Mouse (Mus musculus): Measurements from ENCODE around the gene Kcnh7.
A peak's percentile ranks its signal among the peaks of the same experiment; 100 is the strongest.

Kcnh7 gene

DNA sequence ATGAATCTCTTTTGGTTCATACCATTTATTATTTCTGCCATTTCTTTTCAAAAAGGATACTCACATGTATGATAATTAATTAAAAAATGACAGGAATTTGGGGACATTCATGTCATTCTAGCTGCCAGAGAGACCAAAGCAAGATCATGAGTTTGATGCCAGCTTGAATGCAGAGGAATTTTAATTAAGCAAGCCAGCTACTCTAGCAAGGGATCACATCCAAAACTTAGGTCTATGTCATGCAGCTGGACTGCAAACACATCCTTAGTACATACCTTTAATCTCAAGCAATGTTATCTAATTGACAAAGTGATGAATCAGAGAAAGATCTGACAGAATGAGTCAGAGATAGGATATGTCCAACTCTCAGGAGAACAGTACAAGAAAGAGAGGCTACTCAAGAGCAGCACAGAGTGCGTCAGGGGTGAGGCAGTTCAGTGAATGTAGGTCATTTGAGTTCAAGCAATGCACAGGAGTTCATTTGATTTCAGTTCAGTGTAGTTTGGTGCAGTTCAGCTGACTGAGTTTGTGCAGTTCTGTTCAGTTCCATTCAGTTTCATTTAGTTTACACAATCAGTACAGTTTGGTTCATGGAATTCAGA lies 248.7 kb downstream of the Kcnh7 start:
- no peak for DNase-seq (ENCODE audit: low spot score)

DNA sequence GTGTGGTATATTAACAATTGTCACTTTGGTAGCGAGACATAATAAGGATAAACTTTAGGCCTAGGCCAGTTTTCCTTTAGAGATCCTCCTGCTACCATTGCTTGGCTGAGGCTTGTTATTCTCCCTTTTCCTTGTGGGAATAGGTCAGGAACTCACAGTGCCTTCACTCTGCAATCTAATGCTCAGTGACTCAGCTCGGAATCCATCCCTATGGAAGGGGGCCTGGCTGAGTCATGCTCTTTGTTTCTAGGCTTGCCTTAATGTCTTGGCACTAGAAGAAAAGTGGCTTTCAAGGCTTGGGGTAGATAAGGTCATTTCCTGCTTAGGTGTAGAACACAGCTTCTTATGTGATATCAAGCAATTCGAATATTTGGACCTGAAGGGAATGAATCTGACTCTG lies 255.6 kb downstream of the Kcnh7 start:
- DNase-seq (ENCODE audit: low spot score): no peak

DNA sequence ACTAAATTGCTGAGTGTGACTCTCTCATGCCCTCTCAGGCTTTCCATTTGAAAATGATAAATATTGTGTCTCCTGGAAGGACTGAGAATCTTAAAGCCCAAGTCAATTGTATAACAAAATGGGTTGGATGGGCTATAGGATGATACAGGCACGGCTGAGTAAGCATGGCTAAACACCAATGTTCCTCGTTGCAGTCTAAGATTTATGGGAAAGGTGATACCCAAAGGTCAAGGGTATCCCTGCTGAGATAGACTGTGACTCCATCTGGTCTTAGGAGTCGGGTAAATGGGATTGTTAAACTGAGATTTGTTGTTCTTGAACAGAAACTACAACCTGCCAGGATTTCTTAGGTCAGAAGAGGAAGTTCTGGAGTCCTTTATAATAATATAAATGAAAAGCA lies 256.0 kb downstream of the Kcnh7 start:
- no peak for DNase-seq (ENCODE audit: low spot score)

DNA sequence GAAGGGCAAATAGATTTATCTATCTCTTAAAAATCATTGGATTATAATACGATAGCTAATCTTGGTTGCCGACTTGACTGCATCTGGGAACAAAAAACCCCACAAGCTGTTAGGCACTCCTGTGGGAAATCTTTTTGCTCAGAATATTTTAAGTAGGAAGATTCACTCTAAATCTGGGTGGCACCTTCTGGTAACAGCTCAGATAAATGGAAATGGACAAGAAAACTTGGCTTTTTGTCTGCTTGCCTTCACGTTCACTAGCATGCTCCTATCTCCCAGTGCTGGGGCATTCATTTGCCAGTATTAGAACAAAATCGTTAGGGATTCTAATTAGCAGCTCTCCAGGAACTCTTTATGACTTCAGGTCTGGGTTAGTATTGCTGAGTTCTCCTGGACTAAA lies 260.3 kb downstream of the Kcnh7 start:
- no peak for DNase-seq (ENCODE audit: low spot score)

DNA sequence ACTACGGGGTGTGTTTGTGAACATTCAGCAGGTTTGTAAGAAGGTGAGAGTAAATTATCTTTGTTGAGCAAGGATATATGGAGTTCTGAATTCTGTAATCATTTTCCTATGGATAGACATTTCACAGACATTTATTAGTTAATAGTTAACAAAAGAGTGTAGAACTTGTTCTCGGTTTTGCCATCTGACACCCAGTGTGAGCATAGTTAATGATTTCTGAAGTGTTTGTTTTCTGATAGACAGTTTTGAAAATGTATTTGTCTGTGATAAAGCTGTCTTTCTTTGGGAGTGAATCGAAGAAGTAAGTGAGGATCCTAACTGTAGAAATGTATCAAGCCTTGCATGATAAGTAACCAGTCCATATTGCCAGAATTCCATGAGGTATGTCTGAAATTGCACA lies 276.4 kb downstream of the Kcnh7 start:
- no peak for DNase-seq (ENCODE audit: low spot score)

DNA sequence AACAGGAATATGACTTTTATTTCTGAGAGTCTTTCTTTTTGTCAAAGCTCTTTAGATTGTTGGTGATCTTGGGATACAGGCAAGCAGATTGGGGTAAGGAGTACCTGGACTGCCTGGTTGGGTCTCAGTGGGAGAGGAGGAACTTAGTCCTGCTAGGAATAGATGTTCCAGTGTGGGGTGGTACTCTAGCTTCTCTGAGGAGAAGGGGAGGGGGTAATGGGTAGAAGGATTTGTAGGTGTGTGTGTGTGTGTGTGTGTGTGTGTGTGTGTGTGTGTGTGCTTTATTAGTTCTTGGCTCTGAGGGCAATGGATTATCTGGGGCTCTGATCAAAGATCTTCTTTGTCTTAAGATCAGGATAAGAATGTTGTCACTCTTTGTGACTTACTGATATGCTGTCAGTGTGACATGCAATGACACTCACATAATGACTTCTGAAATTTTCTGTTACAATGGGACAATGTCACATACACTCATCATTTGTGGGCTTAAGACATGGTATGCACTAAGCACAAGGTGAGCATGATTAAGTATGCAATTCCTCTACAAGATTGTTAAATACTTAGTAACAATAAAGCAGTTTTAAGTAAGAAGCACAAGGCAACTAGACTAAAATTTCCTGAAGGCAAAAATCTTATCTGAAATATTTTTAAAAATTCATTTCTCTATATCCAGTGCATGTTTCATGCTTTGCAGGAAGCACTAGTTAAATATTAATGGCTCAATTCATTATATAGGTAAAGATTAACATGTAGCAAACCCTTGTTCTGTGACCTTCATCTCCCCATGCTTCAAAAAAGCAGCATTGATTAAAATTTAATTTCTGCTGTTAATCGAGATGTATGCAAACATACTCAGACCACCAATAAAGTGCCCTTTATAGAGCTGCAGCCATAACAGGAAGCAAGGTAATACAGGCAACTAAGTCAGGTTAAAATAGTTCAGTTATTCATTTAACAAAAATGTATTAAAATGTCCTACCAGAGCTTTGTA lies 281.4 kb downstream of the Kcnh7 start:
- no peak for DNase-seq (ENCODE audit: low spot score)

DNA sequence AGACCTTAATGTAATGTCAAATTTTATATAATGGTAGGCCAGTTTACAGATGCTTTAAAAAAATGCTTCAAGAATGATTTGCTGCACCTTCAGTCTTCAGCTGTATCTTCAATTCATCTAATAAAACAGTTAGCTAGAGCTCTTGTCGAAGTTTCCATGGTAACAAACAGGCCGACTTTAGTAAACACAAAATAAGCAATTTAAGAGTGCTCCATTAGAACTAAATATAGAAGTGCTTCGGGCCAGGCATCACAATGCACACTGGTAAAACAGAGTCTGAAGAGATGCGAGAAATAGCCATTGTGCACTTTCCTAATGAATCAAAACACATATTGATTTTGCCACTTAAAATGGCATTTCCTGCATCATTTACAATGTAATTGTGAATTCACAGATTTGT lies 305.3 kb downstream of the Kcnh7 start:
- DNase-seq (ENCODE audit: low spot score): no peak

DNA sequence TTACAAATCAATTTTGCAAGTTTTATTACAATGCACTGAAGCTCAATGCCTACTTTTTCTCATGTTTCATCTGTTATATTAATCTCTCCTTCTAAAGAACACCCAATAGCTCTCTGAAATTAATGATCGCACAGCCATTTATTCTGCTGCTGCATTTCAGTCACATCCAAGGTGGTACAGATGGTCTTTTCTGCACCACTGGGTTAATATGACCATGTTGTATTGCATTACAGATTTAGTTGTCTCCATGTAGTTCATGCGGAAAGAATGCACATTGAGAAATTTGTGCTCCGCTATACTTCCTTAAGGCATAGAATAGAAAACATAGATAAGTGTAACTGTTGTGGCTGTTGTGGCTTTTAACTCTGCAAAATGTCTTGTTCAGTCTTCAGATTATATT lies 328.7 kb downstream of the Kcnh7 start:
- no peak for DNase-seq (ENCODE audit: low spot score)

DNA sequence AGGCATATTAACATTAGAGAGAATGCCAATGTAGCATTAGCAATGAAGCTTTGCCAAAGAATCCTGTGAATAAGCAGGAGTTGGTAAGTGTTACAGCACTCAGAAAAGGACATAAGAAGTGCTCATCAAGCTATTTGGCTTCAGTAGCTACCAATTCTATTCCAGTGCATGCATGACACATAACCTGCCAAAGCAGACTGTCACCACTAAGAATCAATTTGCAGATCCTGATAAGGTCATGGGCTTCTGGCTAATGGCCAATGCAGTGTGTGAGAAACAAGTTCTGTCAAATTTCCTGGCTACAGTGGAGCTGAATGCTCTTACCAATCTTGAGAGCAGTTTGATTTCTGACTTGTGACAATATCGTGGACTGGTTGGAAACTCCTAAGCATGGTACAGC lies 341.5 kb downstream of the Kcnh7 start:
- no peak for DNase-seq (ENCODE audit: low spot score)

DNA sequence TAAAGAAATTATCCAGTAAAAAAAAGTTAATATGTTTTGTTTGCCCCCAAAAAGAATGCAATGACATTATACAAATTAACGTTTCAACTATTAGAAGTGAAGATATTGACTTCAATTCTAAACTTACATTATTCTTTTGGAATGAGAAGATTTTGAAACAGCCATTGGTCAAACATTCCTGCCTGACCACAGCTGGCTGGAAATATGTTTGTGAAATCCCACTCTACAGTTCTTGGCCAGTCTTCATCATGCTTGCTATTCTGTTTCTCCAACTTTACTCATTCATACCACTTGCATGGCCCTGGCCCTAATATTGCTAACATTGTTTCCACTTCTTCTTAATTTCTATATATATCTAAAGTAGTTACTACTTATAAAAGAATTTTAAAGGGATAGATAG lies 349.8 kb downstream of the Kcnh7 start:
- DNase-seq (ENCODE audit: low spot score): no peak

DNA sequence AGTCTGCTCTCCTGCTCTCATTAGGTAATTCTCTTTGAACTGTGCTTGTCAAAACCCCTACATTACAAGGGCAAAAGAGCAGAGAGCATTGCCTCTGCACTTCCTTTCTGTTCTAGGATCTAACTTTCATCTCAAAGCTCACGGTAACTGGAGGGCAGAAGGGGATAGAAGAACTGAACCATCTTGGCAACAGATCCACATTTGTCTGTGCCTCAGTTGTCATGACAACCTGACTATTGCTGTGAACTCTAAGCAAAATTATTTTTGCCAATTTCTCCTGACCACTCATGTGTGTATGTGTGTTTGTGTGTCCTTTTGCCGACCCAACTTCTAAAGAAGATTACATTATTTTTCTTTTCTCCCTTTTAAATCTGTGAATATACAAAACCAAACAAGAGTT lies 364.9 kb downstream of the Kcnh7 start:
- DNase-seq (ENCODE audit: low spot score): no peak

DNA sequence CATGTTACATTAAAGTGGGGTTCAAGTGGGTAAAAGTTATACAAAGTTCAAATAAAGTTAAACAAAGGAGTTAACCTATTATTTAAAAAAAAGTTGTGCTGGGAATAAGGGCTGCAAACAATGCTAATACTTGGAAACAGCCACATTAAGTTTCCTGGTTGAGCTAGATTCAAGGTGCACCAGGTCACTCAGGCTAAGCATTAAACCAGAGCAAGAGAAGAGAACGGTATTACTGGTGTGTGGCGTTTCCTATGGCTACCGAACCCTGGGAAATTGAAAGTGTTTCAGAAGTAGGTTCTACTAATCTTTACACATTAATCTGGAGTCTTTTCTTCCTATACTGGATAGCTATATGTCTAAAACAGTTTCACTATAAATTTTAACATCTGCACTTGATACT lies 368.1 kb downstream of the Kcnh7 start:
- DNase-seq (ENCODE audit: low spot score): no peak

DNA sequence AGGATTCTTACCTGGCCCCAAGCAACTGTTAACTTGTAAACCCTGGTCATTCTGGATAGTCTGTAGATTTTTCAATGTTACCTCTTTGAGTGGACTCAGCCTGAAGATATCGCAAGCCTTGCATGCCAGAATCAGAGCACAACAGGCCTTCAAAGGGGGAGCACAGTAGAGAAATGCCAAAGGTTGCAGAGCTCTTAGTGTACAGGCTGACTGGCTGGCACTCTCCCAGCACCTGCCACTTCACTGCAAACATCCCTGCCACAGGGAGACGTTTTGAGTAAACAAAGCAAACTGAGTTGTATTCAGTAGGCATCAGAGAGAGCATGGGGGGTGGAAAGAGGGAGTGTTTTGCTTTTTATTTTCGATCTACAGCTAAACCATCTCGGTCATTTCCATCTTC lies 375.3 kb downstream of the Kcnh7 start:
- DNase-seq (ENCODE audit: low spot score): no peak

DNA sequence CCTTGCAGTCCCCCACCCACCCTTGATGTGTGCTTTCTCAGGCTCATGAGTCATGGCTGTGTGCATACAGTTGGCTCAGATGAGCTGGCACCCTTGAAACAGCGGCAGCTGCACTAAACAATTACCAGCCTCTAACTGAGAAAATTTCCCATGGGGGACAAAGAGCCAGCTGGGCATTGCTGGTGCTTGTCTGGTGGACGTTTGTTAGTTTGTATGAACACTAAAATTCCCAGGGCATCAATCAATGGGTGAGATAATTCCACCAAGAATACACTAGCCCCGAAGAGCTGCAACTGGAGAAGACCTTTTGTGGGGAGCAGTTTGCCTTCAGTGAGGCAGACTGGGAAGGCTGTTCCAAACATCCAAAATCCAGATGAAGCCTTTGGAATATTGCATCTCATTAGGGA lies 376.6 kb downstream of the Kcnh7 start:
- peak; percentile 49 for DNase-seq (ENCODE audit: low spot score)

DNA sequence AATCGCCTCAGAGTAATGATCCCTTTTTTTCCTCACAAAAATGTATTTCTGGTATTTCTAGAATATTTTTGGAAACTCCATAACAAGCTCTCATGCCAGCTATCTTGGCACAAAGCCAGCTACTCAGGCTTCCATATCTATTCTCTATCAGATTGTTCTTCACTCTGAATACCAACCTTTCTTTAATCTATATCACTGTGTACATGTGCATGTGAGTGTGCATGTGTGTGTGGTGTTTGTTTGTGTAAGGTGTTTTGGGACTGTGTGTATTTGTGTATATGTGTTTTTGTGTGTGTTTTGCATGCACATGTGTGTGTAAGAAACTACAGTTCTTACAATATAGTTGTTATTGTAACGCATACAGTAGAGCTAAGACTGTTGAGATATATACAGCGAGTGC lies 377.2 kb downstream of the Kcnh7 start:
- DNase-seq (ENCODE audit: low spot score): no peak

DNA sequence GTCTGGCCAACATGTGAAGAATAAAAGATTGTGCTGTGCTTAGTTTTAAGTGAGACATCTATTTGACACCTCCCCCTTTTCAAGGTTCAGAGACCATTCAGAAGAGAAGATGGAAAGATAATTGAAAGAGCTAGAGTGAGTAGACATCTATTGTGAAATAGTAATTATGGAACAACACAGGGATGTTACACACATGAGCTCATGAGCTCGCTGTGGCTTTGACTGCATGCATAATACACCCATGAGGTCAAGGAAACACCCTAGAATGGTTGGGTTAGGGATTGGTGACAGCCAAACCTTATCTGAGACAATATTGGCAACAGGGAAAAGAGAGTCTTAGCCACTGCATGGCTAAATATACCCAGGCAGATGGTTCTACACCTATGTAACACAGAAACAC lies 380.1 kb downstream of the Kcnh7 start:
- DNase-seq (ENCODE audit: low spot score): no peak

DNA sequence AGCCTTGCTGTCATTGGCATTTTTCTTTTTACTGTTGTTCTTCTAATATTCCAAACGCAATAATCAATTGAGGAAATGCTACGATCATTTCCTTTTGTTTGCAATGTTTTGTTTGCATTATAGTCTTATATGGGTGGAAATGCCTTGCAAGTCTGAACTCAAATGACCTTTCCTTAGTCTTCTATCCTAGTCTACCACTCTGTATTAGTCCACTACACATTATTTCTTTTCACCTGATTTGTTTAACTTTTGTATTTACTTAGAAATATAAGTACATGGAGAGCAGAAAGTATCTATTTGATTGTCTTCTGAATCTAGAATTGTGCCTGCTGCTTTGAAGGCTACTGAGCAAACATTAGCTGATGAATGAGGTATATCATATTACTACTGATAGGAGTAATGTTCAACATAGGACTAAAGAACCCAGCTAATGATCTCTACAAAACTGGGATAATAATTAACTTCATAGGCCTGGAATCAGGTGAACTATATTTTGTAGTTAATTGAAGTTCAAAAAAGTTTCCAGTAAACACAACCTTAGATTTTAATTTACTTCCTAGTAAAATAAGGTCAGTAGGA lies 399.5 kb downstream of the Kcnh7 start:
- no peak for DNase-seq (ENCODE audit: low spot score)

DNA sequence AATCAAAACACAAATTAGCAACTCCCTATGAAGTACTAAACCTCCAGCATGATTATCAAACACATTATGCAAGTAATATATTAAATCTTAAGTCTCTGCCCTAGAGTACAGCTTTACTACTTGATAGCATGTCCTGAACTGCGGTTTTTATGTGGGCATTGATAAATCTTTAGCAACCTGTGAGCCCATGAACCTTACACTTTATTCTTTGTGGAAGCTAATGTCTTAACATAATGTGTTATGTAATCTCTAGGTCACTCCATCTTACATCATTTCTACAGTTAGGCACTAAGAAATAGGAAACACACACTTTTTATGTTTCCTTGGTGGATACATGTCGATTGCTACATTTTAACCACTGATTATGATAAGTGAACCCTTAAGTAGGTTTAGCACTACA lies 437.8 kb downstream of the Kcnh7 start:
- no peak for DNase-seq (ENCODE audit: low spot score)

DNA sequence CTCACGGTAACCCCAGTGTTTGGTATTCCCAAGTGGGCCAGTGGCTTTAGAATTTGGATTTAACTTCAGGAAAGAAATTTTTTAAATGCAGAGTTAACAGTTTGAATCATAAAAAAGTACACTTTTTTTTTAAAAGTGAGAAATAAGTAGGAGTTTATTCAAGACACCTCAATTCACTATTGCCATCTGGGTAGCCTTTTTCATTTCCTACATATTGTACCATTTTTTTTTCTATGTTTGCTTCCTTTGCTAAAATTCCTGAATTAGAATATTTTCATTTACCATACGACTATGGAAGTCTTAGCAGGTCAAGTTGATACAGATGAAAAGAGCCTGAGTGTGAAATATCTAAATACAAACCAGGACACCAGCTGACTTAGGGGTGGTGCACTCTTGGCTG lies 441.0 kb downstream of the Kcnh7 start:
- no peak for DNase-seq (ENCODE audit: low spot score)

DNA sequence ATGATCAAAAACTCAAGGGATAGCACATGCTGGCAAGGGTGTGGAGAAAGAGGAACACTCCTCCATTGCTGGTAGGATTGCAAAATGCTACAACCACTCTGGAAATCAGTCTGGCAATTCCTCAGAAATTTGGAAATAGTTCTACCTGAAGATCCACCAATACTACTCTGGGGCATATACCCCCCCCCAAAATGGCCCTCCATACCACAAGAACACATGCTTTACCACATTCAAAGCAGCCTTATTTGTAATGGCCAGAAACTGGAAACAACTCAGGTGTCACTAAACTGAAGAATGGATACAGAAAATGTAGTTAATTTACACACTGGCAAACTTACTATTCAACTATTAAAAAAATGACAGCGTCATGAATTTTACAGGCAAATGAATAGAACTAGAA lies 453.4 kb downstream of the Kcnh7 start:
- DNase-seq (ENCODE audit: low spot score): no peak

DNA sequence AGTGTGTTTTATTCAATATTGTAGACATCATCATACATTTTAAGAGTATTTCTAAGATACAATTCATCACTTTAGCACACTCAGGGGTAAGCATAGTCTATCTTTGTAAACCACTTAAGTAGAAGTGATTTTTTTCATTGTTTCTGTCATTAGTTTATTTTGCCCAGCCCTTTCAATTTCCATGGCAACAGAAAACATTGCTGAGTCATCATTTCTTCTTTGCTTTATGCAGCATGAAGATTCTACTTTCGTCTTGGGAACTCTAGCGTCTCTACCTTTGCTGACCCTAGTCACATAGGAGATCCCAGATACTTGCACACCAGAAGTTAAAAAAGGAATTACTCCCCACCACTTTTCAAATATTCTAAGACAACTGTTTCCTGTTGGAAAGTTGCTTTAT lies 456.4 kb downstream of the Kcnh7 start:
- DNase-seq (ENCODE audit: low spot score): no peak

DNA sequence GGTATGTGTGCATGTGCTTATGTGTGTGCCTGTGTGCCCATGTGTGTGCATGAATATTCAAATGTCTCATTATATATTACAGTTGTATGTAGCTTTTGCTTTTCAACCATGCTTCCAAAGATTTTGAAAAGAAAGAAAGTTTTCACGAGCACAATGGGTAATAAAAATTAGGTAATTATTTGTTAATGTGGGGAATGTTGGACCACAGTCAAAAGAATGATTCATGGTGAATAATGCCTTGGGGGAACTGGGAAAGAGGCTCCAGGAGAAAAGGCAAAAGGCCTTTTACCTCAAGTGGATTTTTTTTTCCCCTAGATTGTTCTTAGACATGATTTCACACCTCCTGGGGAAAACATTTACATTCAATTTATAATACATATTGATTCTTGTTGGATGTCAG lies 458.1 kb downstream of the Kcnh7 start:
- no peak for DNase-seq (ENCODE audit: low spot score)

DNA sequence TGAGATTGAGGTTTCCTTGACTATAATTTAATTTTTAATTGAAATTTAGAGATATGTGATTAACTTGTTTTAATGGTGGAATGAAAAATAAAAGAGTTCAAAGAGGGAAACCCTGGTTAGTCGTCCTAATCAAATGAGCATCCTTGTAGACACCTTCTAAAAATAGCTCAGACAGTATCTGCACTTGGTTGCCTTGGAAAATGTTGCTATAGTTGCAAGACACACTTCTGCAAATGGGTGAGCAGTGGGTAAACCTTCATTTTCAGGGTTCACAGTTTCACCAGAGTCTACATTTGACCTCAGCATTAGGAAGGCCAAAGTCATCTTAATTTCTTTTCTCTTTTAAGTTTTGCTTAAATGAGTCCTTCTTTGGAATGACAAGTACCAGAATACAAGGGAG lies 465.7 kb downstream of the Kcnh7 start:
- no peak for DNase-seq (ENCODE audit: low spot score)

Measured in left cerebral cortex, adult 11 months (tissue).